Mouse (Mus musculus) spleen, postnatal 36 days (tissue): ENCODE results near the gene Ccin.
A peak's percentile ranks its signal among the peaks of the same experiment; 100 is the strongest.

Experiments used
- DNase-seq, 2 experiments: peaks; one replicate each; pipeline ENCODE4 v3.0.0; 2022; ENCODE audit warnings: low spot score in 2 of 2, mixed read lengths in 1 of 2

Gene Ccin

GRCm38 (mm10) chr4:44013391-44014070 lies 30.2 kb downstream of the Ccin start:
- no peak for DNase-seq

GRCm38 (mm10) chr4:44016071-44016470 lies 32.8 kb downstream of the Ccin start:
- DNase-seq = peak; percentile 45

DNA sequence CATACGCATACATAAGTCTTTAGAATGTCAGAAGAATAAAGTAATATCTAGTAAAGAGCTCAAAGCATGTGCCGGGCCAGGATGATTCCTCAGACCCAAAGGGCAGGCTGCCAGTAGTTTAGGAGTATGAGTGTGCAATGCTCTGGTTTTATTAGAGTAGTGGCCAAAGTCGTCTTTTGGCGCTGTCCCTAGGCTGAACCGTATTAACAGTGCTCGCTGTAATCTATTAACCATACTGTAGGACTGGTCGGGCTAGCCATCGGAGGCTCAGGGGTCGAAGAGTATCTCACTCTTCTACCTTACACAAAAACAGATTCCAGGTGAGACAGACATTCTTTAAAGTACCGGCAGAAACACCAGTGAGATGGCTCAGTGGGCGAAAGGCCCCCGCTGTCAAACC lies 33.5 kb downstream of the Ccin start:
- no peak for DNase-seq

DNA sequence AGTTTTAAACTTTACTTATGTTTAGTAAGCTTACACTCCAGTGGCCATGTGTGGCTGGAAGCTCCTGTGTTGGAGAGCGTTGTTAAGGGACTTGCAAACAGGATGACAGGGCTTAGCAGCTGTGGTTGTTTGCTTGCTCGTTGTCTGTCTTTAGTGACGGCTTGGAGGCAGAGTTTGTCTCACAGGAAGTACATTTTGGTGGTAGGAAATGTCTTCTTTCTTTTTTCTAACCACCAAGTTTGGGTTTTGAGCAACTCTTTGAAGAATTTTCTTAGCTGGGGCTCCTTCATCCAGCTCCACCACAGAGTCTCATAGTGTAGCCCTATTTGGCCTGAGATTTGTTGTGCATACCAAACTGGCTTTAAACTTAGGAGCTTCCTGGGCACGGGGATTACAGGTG lies 39.0 kb downstream of the Ccin start:
- no peak for DNase-seq

- DNase-seq = no peak
These were observed 39.5 kb downstream of the Ccin start for GRCm38 (mm10) chr4:44022766-44023165.

DNA sequence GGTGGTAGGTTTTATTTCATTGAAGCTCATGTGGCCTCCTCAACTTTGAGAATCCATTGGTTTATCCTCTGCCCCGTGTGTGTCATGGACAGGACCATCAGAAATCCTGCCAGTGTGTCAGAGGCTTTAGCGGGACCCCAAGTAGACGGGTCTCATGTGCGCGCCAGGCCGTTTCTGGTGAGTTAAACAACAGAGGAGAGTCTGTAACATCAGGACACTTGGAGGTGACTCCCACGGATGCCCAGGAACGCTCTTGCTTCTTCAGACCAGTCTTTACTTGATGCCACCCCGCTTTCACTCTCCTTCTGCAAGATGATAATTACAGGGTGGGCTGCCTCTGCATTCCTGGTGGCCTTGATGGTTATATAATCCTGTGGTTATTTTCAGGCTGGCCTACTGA lies 40.4 kb downstream of the Ccin start:
- DNase-seq = no peak

GRCm38 (mm10) chr4:44024241-44024640 lies 41.0 kb downstream of the Ccin start:
- no peak for DNase-seq

GRCm38 (mm10) chr4:44025570-44025969 lies 42.3 kb downstream of the Ccin start:
- DNase-seq = no peak

- no peak for DNase-seq
These were observed 45.2 kb downstream of the Ccin start for GRCm38 (mm10) chr4:44028303-44029135.

- no peak for DNase-seq
These were observed 46.4 kb downstream of the Ccin start for GRCm38 (mm10) chr4:44029661-44030066.

GRCm38 (mm10) chr4:44031521-44031920 lies 48.2 kb downstream of the Ccin start:
- no peak for DNase-seq
